Mouse (Mus musculus) kidney, embryonic 14.5 days (tissue): Measurements from ENCODE around the gene Rpl14. TPM values are rescaled to one million over a fixed set of nuclear protein-coding genes. Genes with fewer than 3 reads are reported as not detected.

Experiments
- ATAC-seq: fragments of 200-750 bp; cut with Nextera tagmentation; 2 replicates; pipeline ENCODE4 v1.8.0; 2017; ENCODE audit warnings: moderate number of reproducible peaks, mild to moderate bottlenecking, moderate TSS enrichment, moderate library complexity; ENCODE audit not compliant: low FRiP score, low TSS enrichment
- H3K27ac ChIP-seq: fragments of 300-500 bp; sonication (generic); 2 replicates; pipeline ENCODE4 v1.5.1; 2014; ENCODE audit warnings: low read depth, mild to moderate bottlenecking, low read length, moderate library complexity, mixed read lengths
- H3K27me3 ChIP-seq: fragments of 300-500 bp; sonication (generic); 2 replicates; pipeline ENCODE4 v1.6.1; 2014; ENCODE audit warnings: mild to moderate bottlenecking, low read length; ENCODE audit not compliant: control insufficient read depth, insufficient read depth
- H3K36me3 ChIP-seq: fragments of 300-500 bp; sonication (generic); 2 replicates; pipeline ENCODE4 v1.6.1; 2014; ENCODE audit warnings: low read length, mixed read lengths; ENCODE audit not compliant: control insufficient read depth, insufficient read depth
- H3K4me1 ChIP-seq: fragments of 300-500 bp; sonication (generic); 2 replicates; pipeline ENCODE4 v1.6.1; 2014; ENCODE audit warnings: low read length, mixed read lengths; ENCODE audit not compliant: control insufficient read depth, insufficient read depth
- H3K4me2 ChIP-seq: fragments of 300-500 bp; sonication (generic); replicated peaks from 2 replicates; pipeline ENCODE4 v1.6.1; 2014; ENCODE audit warnings: low read depth, mild to moderate bottlenecking, low read length
- H3K4me3 ChIP-seq: fragments of 300-500 bp; sonication (generic); 2 replicates; pipeline ENCODE4 v1.5.1; 2014; ENCODE audit warnings: mild to moderate bottlenecking, low read length
- H3K9ac ChIP-seq: fragments of 300-500 bp; sonication (generic); 2 replicates; pipeline ENCODE4 v1.6.1; 2014; ENCODE audit warnings: low read depth, mild to moderate bottlenecking, low read length, moderate library complexity
- H3K9me3 ChIP-seq: fragments of 300-500 bp; sonication (generic); 2 replicates; pipeline ENCODE4 v1.6.1; 2016; ENCODE audit warnings: low read length; ENCODE audit not compliant: control insufficient read depth
- WGBS: fragments of 180-500 bp; shearing (Covaris S2); extraction: QIAGEN DNeasy Blood & Tissue Kit; methylation state at CpG from one replicate; pipeline ENCODE4 v1.1.7; 2014; 5-methylcytosine and 5-hydroxymethylcytosine counted together
- polyA plus RNA-seq: library from polyadenylated mRNA; unstranded; fragments of >200 nt; fragmentation: Nextera tagmentation; extraction: Ambion mirVana; gene quantifications from 2 replicates; pipeline ENCODE4 v1.2.1, GENCODE M21; 2014

Rpl14 gene
- polyA plus RNA-seq, 1 experiment from 2014 or later, result 1,099 TPM

GRCm38 (mm10) chr9:120539662-120540251, 31.5 kb upstream of the Rpl14 start, which contains the start of gene Entpd3:
Gene Entpd3 (plus strand): TSS chr9:120539818.
- Histone ChIP-seq H3K4me2 (peak within 1 kb of the TSS; percentile 83), H3K9ac (peak within 1 kb of the TSS; percentile 51), H3K27ac (no peak within 1 kb of the TSS), H3K9me3 (no peaks in the 10 kb centered on the region), H3K36me3 (no peaks in the 10 kb centered on the region), H3K4me1 (peaks cover 10% of the 10 kb centered on the region; the same call in 1 of the 2 replicates), H3K27me3 (peaks cover 19% of the 10 kb centered on the region), H3K4me3 (peak within 1 kb of the TSS; percentile 41)
- ATAC-seq, result peak; percentile 41; the same call in 1 of the 2 replicates
- WGBS, result under 1% methylated on average over 30 of the region's 31 CpGs

GRCm38 (mm10) chr9:120541411-120541810, 29.8 kb upstream of the Rpl14 start:
- no peak overlapping the region for H3K4me3 ChIP-seq
- 0% methylated on average over 2 of the region's 2 CpGs for WGBS
- no peaks in the 10 kb centered on the region for H3K36me3 ChIP-seq
- no peak overlapping the region for H3K9ac ChIP-seq
- ATAC-seq, result no peak; the same call in 1 of the 2 replicates
- no peak overlapping the region for H3K4me2 ChIP-seq
- H3K27ac ChIP-seq, result no peak overlapping the region
- H3K27me3 ChIP-seq, result peaks cover 19% of the 10 kb centered on the region
- H3K9me3 ChIP-seq, result no peaks in the 10 kb centered on the region
- H3K4me1 ChIP-seq, result peaks cover 10% of the 10 kb centered on the region; the same call in 1 of the 2 replicates

- Histone ChIP-seq H3K4me2 (no peak overlapping the region), H3K9ac (no peak overlapping the region), H3K36me3 (no peaks in the 10 kb centered on the region), H3K27ac (no peak overlapping the region), H3K9me3 (no peaks in the 10 kb centered on the region), H3K27me3 (peaks cover 19% of the 10 kb centered on the region), H3K4me1 (peaks cover 15% of the 10 kb centered on the region), H3K4me3 (no peak overlapping the region)
- ATAC-seq, result no peak
- 10% methylated on average over 6 of the region's 6 CpGs for WGBS
Observed at GRCm38 (mm10) chr9:120542241-120542640, 29.0 kb upstream of the Rpl14 start.

- no peaks in the 10 kb centered on the region for H3K36me3 ChIP-seq
- no peak for ATAC-seq
- H3K9me3 ChIP-seq, result no peaks in the 10 kb centered on the region
- H3K4me3 ChIP-seq, result no peak overlapping the region
- 91% methylated on average over 2 of the region's 2 CpGs for WGBS
- H3K9ac ChIP-seq, result no peak overlapping the region
- peaks cover 7% of the 10 kb centered on the region; the same call in 1 of the 2 replicates for H3K27me3 ChIP-seq
- no peak overlapping the region for H3K4me2 ChIP-seq
- H3K27ac ChIP-seq, result no peak overlapping the region
- peaks cover 12% of the 10 kb centered on the region for H3K4me1 ChIP-seq
Observed at GRCm38 (mm10) chr9:120545994-120546393, 25.2 kb upstream of the Rpl14 start.

- Histone ChIP-seq H3K27me3 (peaks cover 5% of the 10 kb centered on the region; the same call in 1 of the 2 replicates), H3K9ac (no peak overlapping the region), H3K4me2 (no peak overlapping the region; the same call in 1 of the 2 replicates), H3K36me3 (no peaks in the 10 kb centered on the region), H3K9me3 (no peaks in the 10 kb centered on the region), H3K4me3 (no peak overlapping the region), H3K4me1 (peaks cover 12% of the 10 kb centered on the region), H3K27ac (no peak overlapping the region)
- 92% methylated on average over 9 of the region's 9 CpGs for WGBS
- ATAC-seq, result no peak
Observed at GRCm38 (mm10) chr9:120546482-120546881, 24.8 kb upstream of the Rpl14 start.

- Histone ChIP-seq H3K9ac (no peak overlapping the region), H3K4me2 (peak overlapping the region; percentile 24), H3K9me3 (no peaks in the 10 kb centered on the region), H3K27me3 (no peaks in the 10 kb centered on the region), H3K4me1 (peaks cover 10% of the 10 kb centered on the region), H3K27ac (no peak overlapping the region), H3K4me3 (no peak overlapping the region), H3K36me3 (no peaks in the 10 kb centered on the region)
- ATAC-seq, result 0 out of 2 replicates have a peak, but pooled peaks have one; percentile 33
- 8% methylated on average over 16 of the region's 16 CpGs for WGBS
Observed at GRCm38 (mm10) chr9:120547026-120547668, 24.1 kb upstream of the Rpl14 start.

- H3K9ac ChIP-seq, result no peak overlapping the region
- no peak overlapping the region for H3K4me2 ChIP-seq
- no peaks in the 10 kb centered on the region for H3K9me3 ChIP-seq
- no peak overlapping the region for H3K4me3 ChIP-seq
- no peak overlapping the region for H3K27ac ChIP-seq
- WGBS, result 91% methylated on average over 9 of the region's 9 CpGs
- peaks cover 7% of the 10 kb centered on the region for H3K4me1 ChIP-seq
- H3K27me3 ChIP-seq, result no peaks in the 10 kb centered on the region
- no peak for ATAC-seq
- H3K36me3 ChIP-seq, result no peaks in the 10 kb centered on the region
Observed at GRCm38 (mm10) chr9:120550778-120551177, 20.5 kb upstream of the Rpl14 start.

- no peaks in the 10 kb centered on the region for H3K27me3 ChIP-seq
- H3K36me3 ChIP-seq, result no peaks in the 10 kb centered on the region
- H3K4me3 ChIP-seq, result no peak overlapping the region
- H3K4me1 ChIP-seq, result no peaks in the 10 kb centered on the region
- WGBS, result 93% methylated on average over 3 of the region's 3 CpGs
- H3K9ac ChIP-seq, result no peak overlapping the region
- ATAC-seq, result no peak
- no peak overlapping the region for H3K4me2 ChIP-seq
- no peak overlapping the region for H3K27ac ChIP-seq
- no peaks in the 10 kb centered on the region for H3K9me3 ChIP-seq
Observed at GRCm38 (mm10) chr9:120563590-120563989, 7.7 kb upstream of the Rpl14 start.

- Histone ChIP-seq H3K4me1 (no peaks in the 10 kb centered on the region), H3K27ac (no peak overlapping the region), H3K27me3 (no peaks in the 10 kb centered on the region), H3K36me3 (no peaks in the 10 kb centered on the region), H3K4me2 (no peak overlapping the region), H3K9me3 (no peaks in the 10 kb centered on the region), H3K9ac (no peak overlapping the region), H3K4me3 (no peak overlapping the region)
- WGBS, result 87% methylated on average over 2 of the region's 2 CpGs
- ATAC-seq, result no peak
Observed at GRCm38 (mm10) chr9:120564247-120564646, 7.0 kb upstream of the Rpl14 start.
